In genomic region chr3:49762711-49763110, GRCm38 (mm10) we compare ENCODE assay signal across 12 mouse cellular contexts.
"Had no signal": no experiment of that assay in that cellular context is flagged by ENCODE, and none has a peak within 500 bp of the region (broad histone marks: within the 10 kb centered on the region; RNA-seq: fewer than 3 reads in every experiment).

No protein-coding gene starts in this region.

- DNase-seq: retina, postnatal 1 day; right cerebral cortex, adult 18-20 months; right cerebral cortex, postnatal 14 days; right cerebral cortex, postnatal 25 days; right cerebral cortex, postnatal 4 days; spleen, adult 18-20 months; thymus, adult 18-20 months; thymus, adult 2 months; thymus, postnatal 14 days; thymus, postnatal 25 days; thymus, postnatal 36 days; thymus, postnatal 4 days had no signal
